Mouse (Mus musculus): ENCODE results near the gene Cc2d2a. TPM values are rescaled to one million over a fixed set of nuclear protein-coding genes. Genes with fewer than 3 reads are reported as not detected.

Cc2d2a gene
- polyA plus RNA-seq (2012; ENCODE audit: insufficient read depth, insufficient read length, low replicate concordance, missing spikeins), result not detected in 2 replicates

DNA sequence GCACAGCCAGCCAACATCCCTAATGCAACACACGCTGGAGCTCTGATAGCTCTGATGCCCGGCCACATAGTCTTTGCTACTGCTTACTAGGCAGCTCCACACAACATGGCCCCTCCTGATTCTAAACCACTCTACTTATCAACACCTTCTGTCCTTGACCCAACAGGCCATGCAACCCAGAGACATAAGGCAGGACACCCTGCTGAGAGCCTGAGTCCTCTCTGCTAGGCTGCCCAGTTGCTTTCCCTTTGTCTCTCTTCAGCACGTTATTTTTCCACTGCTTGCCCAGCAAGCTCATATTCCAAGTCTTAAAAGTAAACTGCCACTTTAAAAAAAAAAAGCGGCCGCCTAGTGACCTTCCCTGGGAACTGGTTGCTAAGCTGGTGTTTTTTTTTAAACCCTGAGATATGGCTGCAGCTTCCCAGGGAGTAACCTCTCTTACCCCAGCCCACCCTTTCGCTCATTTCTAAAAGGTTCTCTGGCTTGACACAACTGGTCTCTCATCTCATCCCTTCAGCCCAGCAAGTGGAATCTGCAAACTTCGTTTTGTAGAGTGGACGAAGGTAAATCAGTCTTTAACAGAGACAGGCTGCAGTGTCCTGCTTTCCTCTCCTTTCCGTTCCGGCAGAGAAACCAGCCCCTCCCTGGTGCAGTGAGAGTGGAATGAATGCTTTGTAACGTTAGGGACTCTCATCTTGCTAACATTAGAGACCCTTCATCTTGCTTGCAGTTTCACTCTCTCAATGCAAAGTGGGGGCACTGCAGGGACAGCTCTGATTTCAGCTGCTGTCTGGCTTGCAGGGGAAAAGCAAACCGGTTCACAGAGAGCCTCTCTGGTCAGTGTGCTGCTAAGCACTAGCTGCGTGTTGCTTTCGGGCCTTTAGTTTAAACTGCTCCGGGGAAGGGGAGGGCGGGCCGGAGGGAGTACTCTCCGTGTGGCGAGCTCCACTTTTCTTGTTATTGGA is at the start of gene Cc2d2a:
TSS of gene Cc2d2a (plus strand) at position 350 of the 965 bp plus-strand sequence.
- peak within 1 kb of the TSS; percentile 60 for H3K4me3 ChIP-seq (ENCODE audit: insufficient read depth, low read depth, low read length)
- H3K27ac ChIP-seq (ENCODE audit: insufficient read depth, low read depth, low read length), result peak within 1 kb of the TSS; percentile 68
- 8% methylated on average over 19 of the region's 19 CpGs for WGBS
- TF ChIP-seq POLR2A (IDR thresholded peaks at IDR 0.05; ENCODE audit: insufficient read depth, low read depth, low read length), result no peak
- no peak for TF ChIP-seq CTCF (IDR thresholded peaks at IDR 0.05; ENCODE audit: insufficient read depth, low read depth, low read length)
- H3K4me1 ChIP-seq (ENCODE audit: control insufficient read depth, insufficient read depth, low read length), result peaks cover 12% of the 10 kb centered on the region

DNA sequence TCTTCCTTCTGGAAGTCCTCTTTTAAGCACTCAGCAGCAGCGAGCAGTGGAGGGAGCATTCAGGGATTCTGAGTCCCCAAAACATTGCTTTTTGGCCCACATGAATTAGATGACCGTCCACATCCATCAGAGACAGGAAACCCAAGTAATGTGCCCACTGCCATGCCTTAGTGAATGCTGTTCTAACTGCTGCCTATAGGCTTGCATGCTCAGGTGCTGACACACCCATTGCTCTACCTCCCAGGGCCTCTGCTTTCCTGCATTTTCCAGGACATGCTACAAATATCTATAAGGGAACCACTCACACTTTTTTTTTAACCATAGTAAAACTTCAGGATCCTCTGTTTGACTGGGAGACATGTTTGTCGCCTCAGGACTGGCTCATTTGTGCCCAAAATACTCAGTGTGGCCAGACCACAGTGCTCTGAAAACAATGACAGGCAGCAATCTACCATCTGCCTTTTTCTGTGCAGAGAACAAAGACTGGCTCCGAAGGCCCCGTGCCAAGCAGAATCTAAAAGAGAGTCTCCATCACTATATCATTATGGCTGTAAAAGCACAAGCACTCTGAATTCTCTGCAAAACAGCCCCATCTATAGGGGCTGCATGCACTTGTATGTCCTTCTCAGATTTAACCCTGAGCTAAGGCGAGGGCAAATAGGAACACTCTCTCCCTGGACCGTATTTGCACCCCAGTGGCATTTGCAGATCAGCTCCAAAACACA is 40.4 kb upstream of the Cc2d2a start:
- H3K4me1 ChIP-seq (ENCODE audit: control insufficient read depth, insufficient read depth, low read length), result no peaks in the 10 kb centered on the region
- TF ChIP-seq CTCF (IDR thresholded peaks at IDR 0.05; ENCODE audit: insufficient read depth, low read depth, low read length), result no peak
- TF ChIP-seq POLR2A (IDR thresholded peaks at IDR 0.05; ENCODE audit: insufficient read depth, low read depth, low read length), result no peak
- H3K4me3 ChIP-seq (ENCODE audit: insufficient read depth, low read depth, low read length), result no peak overlapping the region
- no peak overlapping the region for H3K27ac ChIP-seq (ENCODE audit: insufficient read depth, low read depth, low read length)
- 49% methylated on average over 7 of the region's 7 CpGs for WGBS

DNA sequence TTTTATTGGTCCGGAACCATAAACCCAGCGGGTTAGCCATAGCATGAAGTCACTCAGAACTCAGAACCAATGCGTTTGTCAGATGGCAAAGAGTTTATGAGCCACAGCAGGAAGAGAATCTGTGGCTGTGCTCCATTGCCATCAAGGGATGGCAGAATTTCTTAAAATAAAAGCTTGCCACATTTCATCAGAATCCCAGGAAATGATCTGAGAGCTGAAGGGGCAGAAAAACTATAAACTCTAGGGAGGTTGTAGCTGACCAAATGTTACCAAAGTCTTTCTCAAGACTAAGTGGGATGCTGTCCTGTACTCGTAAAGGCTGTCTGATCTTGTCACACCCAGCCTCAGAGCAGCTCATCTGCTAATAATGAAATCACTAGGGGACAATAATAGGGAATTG is 36.7 kb upstream of the Cc2d2a start:
- Histone ChIP-seq H3K4me3 (ENCODE audit: insufficient read depth, low read depth, low read length) (no peak overlapping the region), H3K27ac (ENCODE audit: insufficient read depth, low read depth, low read length) (no peak overlapping the region), H3K4me1 (ENCODE audit: control insufficient read depth, insufficient read depth, low read length) (no peaks in the 10 kb centered on the region)
- TF ChIP-seq CTCF (IDR thresholded peaks at IDR 0.05; ENCODE audit: insufficient read depth, low read depth, low read length) (no peak), POLR2A (IDR thresholded peaks at IDR 0.05; ENCODE audit: insufficient read depth, low read depth, low read length) (no peak)
- WGBS, result 88% methylated on average over 4 of the region's 4 CpGs

DNA sequence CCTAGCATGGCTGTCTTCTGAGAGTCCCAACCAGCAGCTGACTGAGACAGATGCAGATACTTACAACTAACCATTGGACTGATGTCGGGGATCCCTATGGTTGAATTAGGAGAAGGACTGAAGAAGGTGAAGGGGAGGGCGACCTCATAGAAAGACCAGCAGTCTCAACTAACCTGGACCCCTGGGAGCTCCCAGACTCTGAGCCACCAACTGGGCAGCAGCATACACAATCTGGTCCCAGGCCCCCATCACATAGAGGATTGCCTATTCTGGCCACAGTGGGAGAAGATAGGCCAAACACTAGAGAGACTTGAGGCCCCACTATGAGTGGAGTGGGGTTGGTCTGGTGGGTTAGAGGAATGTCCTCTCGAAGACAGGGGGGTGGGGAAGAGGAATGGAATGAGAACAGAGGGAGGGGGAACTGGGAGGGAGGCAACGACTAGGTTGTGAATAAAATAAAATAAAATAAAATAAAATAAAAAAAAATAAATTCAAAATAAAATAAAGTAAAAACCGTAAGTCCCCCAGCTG is 28.0 kb upstream of the Cc2d2a start:
- 0 out of 2 replicates have a peak, but pooled peaks cover 3% of the 10 kb centered on the region for H3K4me1 ChIP-seq (ENCODE audit: control insufficient read depth, insufficient read depth, low read length)
- no peak overlapping the region for H3K27ac ChIP-seq (ENCODE audit: insufficient read depth, low read depth, low read length)
- no peak for TF ChIP-seq CTCF (IDR thresholded peaks at IDR 0.05; ENCODE audit: insufficient read depth, low read depth, low read length)
- TF ChIP-seq POLR2A (IDR thresholded peaks at IDR 0.05; ENCODE audit: insufficient read depth, low read depth, low read length), result no peak
- 86% methylated on average over 5 of the region's 5 CpGs for WGBS
- H3K4me3 ChIP-seq (ENCODE audit: insufficient read depth, low read depth, low read length), result no peak overlapping the region

DNA sequence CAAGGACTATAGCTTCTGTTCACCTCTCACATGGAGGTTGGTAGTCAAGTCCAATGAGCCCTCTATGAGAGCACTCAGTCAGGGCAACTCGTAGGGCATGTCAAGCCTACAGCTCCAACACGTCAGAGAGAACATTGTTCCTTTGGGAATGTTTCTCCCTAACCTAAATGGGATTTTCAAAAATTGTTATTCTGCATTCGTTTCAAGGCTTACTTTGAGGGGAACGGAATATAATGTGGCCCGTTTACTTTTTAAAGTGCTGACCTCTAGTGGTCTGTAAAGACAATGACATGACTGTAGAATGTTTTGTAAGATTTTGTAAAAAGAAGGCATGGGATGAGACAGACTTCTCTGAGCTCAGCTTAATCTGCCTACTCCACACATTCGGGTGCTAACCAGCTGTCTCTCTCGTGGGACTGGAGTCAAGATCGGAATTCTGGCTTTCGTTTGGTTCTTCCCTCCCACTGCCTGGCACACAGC is 27.5 kb upstream of the Cc2d2a start:
- Histone ChIP-seq H3K4me3 (ENCODE audit: insufficient read depth, low read depth, low read length) (no peak overlapping the region), H3K4me1 (ENCODE audit: control insufficient read depth, insufficient read depth, low read length) (0 out of 2 replicates have a peak, but pooled peaks cover 3% of the 10 kb centered on the region), H3K27ac (ENCODE audit: insufficient read depth, low read depth, low read length) (no peak overlapping the region)
- TF ChIP-seq POLR2A (IDR thresholded peaks at IDR 0.05; ENCODE audit: insufficient read depth, low read depth, low read length) (no peak), CTCF (IDR thresholded peaks at IDR 0.05; ENCODE audit: insufficient read depth, low read depth, low read length) (no peak)
- WGBS, result 6% methylated on average over 9 of the region's 9 CpGs

DNA sequence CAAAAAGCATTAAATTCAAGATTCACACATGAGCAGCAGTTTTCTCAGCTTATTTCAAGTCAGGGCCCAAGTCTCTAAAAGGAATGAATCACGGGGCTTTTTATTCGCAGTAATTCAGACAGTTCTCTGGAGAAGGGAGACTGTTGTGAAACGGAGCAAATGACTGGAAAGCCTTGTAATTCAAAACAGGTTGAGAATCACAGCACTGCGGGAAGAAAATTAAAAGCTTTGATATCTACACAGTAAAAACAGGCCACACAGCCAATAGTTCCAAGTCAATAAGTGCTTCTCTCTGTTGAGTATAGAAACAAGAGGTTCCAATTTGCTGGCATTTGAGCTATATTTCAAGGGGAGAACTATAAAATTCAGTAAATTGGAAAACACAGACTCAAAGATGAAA is 17.1 kb upstream of the Cc2d2a start:
- no peak overlapping the region for H3K27ac ChIP-seq (ENCODE audit: insufficient read depth, low read depth, low read length)
- H3K4me1 ChIP-seq (ENCODE audit: control insufficient read depth, insufficient read depth, low read length), result no peaks in the 10 kb centered on the region
- WGBS, result 20% methylated on average over 4 of the region's 4 CpGs
- no peak for TF ChIP-seq CTCF (IDR thresholded peaks at IDR 0.05; ENCODE audit: insufficient read depth, low read depth, low read length)
- H3K4me3 ChIP-seq (ENCODE audit: insufficient read depth, low read depth, low read length), result no peak overlapping the region

DNA sequence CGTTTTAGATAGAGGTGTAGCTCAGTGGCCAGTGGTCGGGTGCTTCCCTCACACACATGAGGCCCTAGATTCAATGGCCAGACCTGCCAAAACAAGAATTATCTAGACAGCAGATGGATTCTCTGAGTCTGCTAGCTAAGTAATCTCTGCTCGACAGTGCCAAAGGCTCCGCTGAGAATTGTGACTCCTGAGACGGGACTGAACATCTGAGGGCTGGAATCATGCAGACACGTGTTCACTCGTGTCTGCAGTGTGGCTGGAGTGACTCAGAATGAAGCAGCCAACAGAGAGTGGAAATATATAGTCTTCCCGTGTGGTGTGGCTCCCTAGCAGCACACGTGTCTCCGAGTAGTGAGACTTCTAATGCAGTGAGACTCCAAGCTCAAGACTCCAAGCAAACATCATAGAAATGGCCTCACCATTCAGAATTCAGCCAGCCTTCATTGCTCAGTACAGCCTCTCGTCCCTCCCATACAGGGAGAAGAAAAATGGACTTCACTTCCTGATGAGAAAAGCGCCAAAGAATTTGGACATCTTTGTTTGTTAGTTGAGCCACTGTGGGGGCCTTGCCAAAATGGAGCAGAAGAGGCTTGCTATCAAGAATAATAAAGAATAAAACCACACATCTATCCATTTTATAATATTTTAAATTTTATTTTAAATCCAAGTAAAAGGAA is 14.9 kb upstream of the Cc2d2a start:
- H3K4me3 ChIP-seq (ENCODE audit: insufficient read depth, low read depth, low read length), result no peak overlapping the region
- no peak for TF ChIP-seq POLR2A (IDR thresholded peaks at IDR 0.05; ENCODE audit: insufficient read depth, low read depth, low read length)
- TF ChIP-seq CTCF (IDR thresholded peaks at IDR 0.05; ENCODE audit: insufficient read depth, low read depth, low read length), result no peak
- 68% methylated on average over 12 of the region's 12 CpGs for WGBS
- no peak overlapping the region for H3K27ac ChIP-seq (ENCODE audit: insufficient read depth, low read depth, low read length)
- no peaks in the 10 kb centered on the region for H3K4me1 ChIP-seq (ENCODE audit: control insufficient read depth, insufficient read depth, low read length)

DNA sequence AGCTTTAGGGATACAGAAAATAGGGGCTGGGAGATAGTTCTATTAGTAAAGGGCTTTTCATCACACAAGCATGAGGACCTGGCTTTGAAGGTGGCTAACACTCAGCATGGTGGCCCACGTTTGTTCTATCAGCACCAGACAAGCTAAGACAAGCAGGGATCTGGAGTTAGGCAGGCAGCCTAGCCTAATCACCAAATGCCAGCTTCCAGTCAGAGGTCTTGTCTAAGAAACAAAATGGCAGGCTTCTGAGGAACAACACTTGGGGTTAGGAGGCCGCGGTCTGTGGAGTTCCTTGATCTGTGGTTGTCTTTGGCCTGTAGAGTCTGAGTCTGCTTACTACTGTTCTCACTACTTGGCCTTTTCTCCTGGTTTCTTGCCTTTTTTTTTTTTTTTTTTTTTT is 648 bp upstream of the Cc2d2a start:
- H3K4me1 ChIP-seq (ENCODE audit: control insufficient read depth, insufficient read depth, low read length), result peaks cover 12% of the 10 kb centered on the region
- WGBS, result 87% methylated on average over 3 of the region's 3 CpGs
- H3K27ac ChIP-seq (ENCODE audit: insufficient read depth, low read depth, low read length), result peak overlapping the region; percentile 68
- H3K4me3 ChIP-seq (ENCODE audit: insufficient read depth, low read depth, low read length), result no peak overlapping the region
- TF ChIP-seq POLR2A (IDR thresholded peaks at IDR 0.05; ENCODE audit: insufficient read depth, low read depth, low read length) (no peak), CTCF (IDR thresholded peaks at IDR 0.05; ENCODE audit: insufficient read depth, low read depth, low read length) (no peak)

Data from olfactory bulb, adult 2 months (tissue).